In the genomic region with DNA sequence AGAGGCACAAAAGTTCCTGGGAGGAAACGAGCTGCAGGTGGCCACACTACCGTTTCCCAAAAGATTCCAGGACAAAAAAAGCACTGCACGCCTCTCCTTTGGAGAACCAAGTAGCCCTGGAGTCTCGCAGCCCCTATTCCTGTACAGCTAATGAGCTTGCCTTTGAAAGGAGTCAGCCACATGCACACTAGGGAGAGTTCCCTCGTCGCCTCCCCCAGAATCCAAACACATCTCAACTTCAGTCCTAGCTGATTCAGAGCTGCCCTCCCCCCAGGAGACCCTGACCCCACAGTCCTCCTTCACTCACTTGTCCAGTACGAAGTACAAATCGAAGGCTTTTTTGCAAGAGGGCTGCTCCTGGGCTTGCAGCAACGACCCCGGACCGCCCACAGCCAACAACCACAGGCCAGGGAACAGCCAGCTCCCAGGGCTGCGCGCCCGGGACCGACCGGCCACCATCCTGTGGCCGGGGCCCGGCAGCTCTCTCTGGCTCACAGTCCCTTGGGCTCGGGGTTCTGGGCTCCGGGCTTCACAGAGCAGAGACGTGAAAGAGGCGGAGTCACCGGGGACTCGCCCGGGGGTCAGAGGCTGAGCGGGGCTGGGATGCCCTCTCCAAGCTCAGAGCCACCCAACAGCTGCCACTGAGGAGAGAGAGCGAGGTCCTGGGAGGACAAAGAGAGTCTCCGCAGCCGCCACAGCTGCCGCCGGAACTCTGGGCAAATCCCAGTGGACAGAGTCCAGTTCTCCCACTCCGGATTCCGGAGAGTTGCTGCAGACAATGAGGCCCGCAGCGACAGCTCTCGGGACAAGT, we compare ENCODE assay signal across 8 mouse cellular contexts. TPM values are rescaled to one million over a fixed set of nuclear protein-coding genes. Genes with fewer than 3 reads are reported as not detected.
DNase-seq lines count a peak whose midpoint lies in the region; ATAC-seq and TF ChIP-seq lines count a peak whose summit lies in the region.

No protein-coding gene starts in this region.

- H3K4me1 ChIP-seq in E14TG2a.4 (replicated peaks; ENCODE audit: low read depth, low read length): peaks cover 7% of the 10 kb centered on the region; the same call in 1 of the 2 replicates
- H3K4me1 ChIP-seq in intestine, postnatal 0 days (replicated peaks; ENCODE audit: control insufficient read depth, insufficient read depth, low read length): 0 out of 2 replicates have a peak, but pooled peaks cover 8% of the 10 kb centered on the region
- peaks cover 2% of the 10 kb centered on the region; the same call in 1 of the 2 replicates for H3K4me1 ChIP-seq in lung, embryonic 14.5 days (ENCODE audit: insufficient read depth)
- peaks cover 16% of the 10 kb centered on the region; the same call in 1 of the 2 replicates for H3K4me1 ChIP-seq in neural tube, embryonic 15.5 days

- peak; percentile 60 for DNase-seq in 3T3-L1 (ENCODE audit: low read depth, low spot score)
- DNase-seq in cerebellum, postnatal 25 days: peak; percentile 25 to 37
- peak; percentile 73 for DNase-seq in lung, embryonic 14.5 days
- DNase-seq in urinary bladder, postnatal 25 days (ENCODE audit: low spot score): peak; percentile 31

- peak; percentile 36 for ATAC-seq in granulocyte monocyte progenitor cell, adult 5-6 weeks (replicated peaks; ENCODE audit: poor library complexity, severe bottlenecking)
- ATAC-seq in intestine, postnatal 0 days: peak; percentile 65
- ATAC-seq in lung, embryonic 14.5 days (ENCODE audit: insufficient read depth): peak; percentile 90
- peak; percentile 76 for ATAC-seq in neural tube, embryonic 15.5 days (ENCODE audit: low FRiP score)

- peak overlapping the region; percentile 83 for H3K4me2 ChIP-seq in intestine, postnatal 0 days (replicated peaks; ENCODE audit: low read depth)
- peak overlapping the region; percentile 71 for H3K4me2 ChIP-seq in lung, embryonic 14.5 days
- H3K4me2 ChIP-seq in neural tube, embryonic 15.5 days: peak overlapping the region; percentile 99

- no peaks in the 10 kb centered on the region for H3K36me3 ChIP-seq in E14TG2a.4 (ENCODE audit: insufficient read depth, low read length)
- peaks cover 12% of the 10 kb centered on the region; the same call in 1 of the 2 replicates for H3K36me3 ChIP-seq in intestine, postnatal 0 days (ENCODE audit: control insufficient read depth, insufficient read depth)
- peaks cover 14% of the 10 kb centered on the region for H3K36me3 ChIP-seq in lung, embryonic 14.5 days (ENCODE audit: insufficient read depth)
- H3K36me3 ChIP-seq in neural tube, embryonic 15.5 days: no peaks in the 10 kb centered on the region

- peaks cover 53% of the 10 kb centered on the region for H3K27me3 ChIP-seq in E14TG2a.4 (ENCODE audit: insufficient read depth, low read length)
- H3K27me3 ChIP-seq in intestine, postnatal 0 days (replicated peaks; ENCODE audit: control insufficient read depth, insufficient read depth, low read length): no peaks in the 10 kb centered on the region
- H3K27me3 ChIP-seq in lung, embryonic 14.5 days (ENCODE audit: insufficient read depth, low read length): no peaks in the 10 kb centered on the region
- peaks cover 4% of the 10 kb centered on the region; the same call in 1 of the 2 replicates for H3K27me3 ChIP-seq in neural tube, embryonic 15.5 days (replicated peaks)

- H3K9ac ChIP-seq in intestine, postnatal 0 days (ENCODE audit: low read depth, low read length): peak overlapping the region; percentile 71
- H3K9ac ChIP-seq in lung, embryonic 14.5 days: peak overlapping the region; percentile 85
- H3K9ac ChIP-seq in neural tube, embryonic 15.5 days (replicated peaks): peak overlapping the region; percentile 61

- H3K4me3 ChIP-seq in E14TG2a.4 (replicated peaks; ENCODE audit: low read length): peak overlapping the region; percentile 82
- H3K4me3 ChIP-seq in intestine, postnatal 0 days (ENCODE audit: low read depth, low read length): peak overlapping the region; percentile 70
- peak overlapping the region; percentile 74 for H3K4me3 ChIP-seq in lung, embryonic 14.5 days (ENCODE audit: low read depth, low read length)
- peak overlapping the region; percentile 59 for H3K4me3 ChIP-seq in neural tube, embryonic 15.5 days (replicated peaks)

- peak overlapping the region; percentile 88 for H3K27ac ChIP-seq in intestine, postnatal 0 days (ENCODE audit: low read depth, low read length)
- H3K27ac ChIP-seq in lung, embryonic 14.5 days (ENCODE audit: low read depth): peak overlapping the region; percentile 93
- peak overlapping the region; percentile 74 for H3K27ac ChIP-seq in neural tube, embryonic 15.5 days (replicated peaks)

- TF ChIP-seq CTCF in E14TG2a.4 (conservative IDR thresholded peaks at IDR 0.05; ENCODE audit: low read length): no peak
- TF ChIP-seq CTCF in intestine, postnatal 0 days (IDR thresholded peaks at IDR 0.05; ENCODE audit: low read depth): no peak
- no peak for TF ChIP-seq CTCF in lung, embryonic 14.5 days (IDR thresholded peaks at IDR 0.05; ENCODE audit: low read depth)

- H3K9me3 ChIP-seq in E14TG2a.4 (ENCODE audit: low read length): no peaks in the 10 kb centered on the region
- H3K9me3 ChIP-seq in intestine, postnatal 0 days (ENCODE audit: control insufficient read depth): no peaks in the 10 kb centered on the region
- H3K9me3 ChIP-seq in lung, embryonic 14.5 days (ENCODE audit: low read depth, low read length): no peaks in the 10 kb centered on the region
- H3K9me3 ChIP-seq in neural tube, embryonic 15.5 days (replicated peaks): no peaks in the 10 kb centered on the region

- WGBS in intestine, postnatal 0 days: 0% methylated on average over 36 of the region's 36 CpGs
- under 1% methylated on average over 36 of the region's 36 CpGs for WGBS in lung, embryonic 14.5 days
- WGBS in neural tube, embryonic 15.5 days: under 1% methylated on average over 36 of the region's 36 CpGs

RNA-seq across cellular contexts. Expression of gene Antxr2, which starts 0.5 kb away (rescaled TPM):
- 6.1 and 9.5 TPM in 2 replicates for total RNA-seq in granulocyte monocyte progenitor cell, adult 5-6 weeks (2014; fragmentation: Nextera tagmentation)
- 8.3 and 9.1 TPM in 2 replicates for total RNA-seq in granulocyte monocyte progenitor cell, adult 5-6 weeks (2017)
- polyA plus RNA-seq in intestine, postnatal 0 days (2015; fragmentation: Nextera tagmentation; extraction: Ambion mirVana): 17.5 and 18.3 TPM in 2 replicates
- polyA plus RNA-seq in lung, embryonic 14.5 days (2014; fragmentation: Nextera tagmentation; extraction: Ambion mirVana): 35.1 and 36.5 TPM in 2 replicates
- 7.3 and 10.0 TPM in 2 replicates for polyA plus RNA-seq in neural tube, embryonic 15.5 days (2015; fragmentation: Nextera tagmentation; extraction: Ambion mirVana)

Comparison
In these comparisons a context has a peak if more than half of its experiments do, and no peak if none do; other contexts are left out.
1. Peak in every context shown above with its lines: DNase-seq, ATAC-seq, H3K4me3 ChIP-seq and H3K27ac ChIP-seq.
2. ATAC-seq: peak in every context shown above with its lines; median percentile 90 in lung, embryonic 14.5 days; 76 in neural tube, embryonic 15.5 days; 65 in intestine, postnatal 0 days; 36 in granulocyte monocyte progenitor cell, adult 5-6 weeks.